Mouse (Mus musculus): ENCODE data around the gene Bcl2l13. TPM values are rescaled to one million over a fixed set of nuclear protein-coding genes. Genes with fewer than 3 reads are reported as not detected.

Bcl2l13 gene
- polyA plus RNA-seq, 1 experiment, result 22.6 TPM

- TF ChIP-seq POLR2A (IDR thresholded peaks at IDR 0.05; ENCODE audit: extremely low read depth, insufficient read depth, low read length) (no peak), CTCF (IDR thresholded peaks at IDR 0.05; ENCODE audit: extremely low read depth, insufficient read depth, low read length) (no peak)
- no peak overlapping the region for H3K27ac ChIP-seq (ENCODE audit: insufficient read depth, low read length)
- no peak overlapping the region for H3K4me3 ChIP-seq (ENCODE audit: insufficient read depth, low read length)
- peaks cover 4% of the 10 kb centered on the region; the same call in 1 of the 2 replicates for H3K4me1 ChIP-seq (ENCODE audit: control insufficient read depth, insufficient read depth, low read length)
Observed at GRCm38 (mm10) chr6:120854413-120854812, 18.4 kb downstream of the Bcl2l13 start.

GRCm38 (mm10) chr6:120858217-120858711 is 22.3 kb downstream of the Bcl2l13 start:
- Histone ChIP-seq H3K27ac (ENCODE audit: insufficient read depth, low read length) (peak overlapping the region; percentile 45; the same call in 1 of the 2 replicates), H3K4me1 (ENCODE audit: control insufficient read depth, insufficient read depth, low read length) (peaks cover 4% of the 10 kb centered on the region; the same call in 1 of the 2 replicates), H3K4me3 (ENCODE audit: insufficient read depth, low read length) (no peak overlapping the region)
- TF ChIP-seq CTCF (IDR thresholded peaks at IDR 0.05; ENCODE audit: extremely low read depth, insufficient read depth, low read length) (no peak), POLR2A (IDR thresholded peaks at IDR 0.05; ENCODE audit: extremely low read depth, insufficient read depth, low read length) (no peak)

GRCm38 (mm10) chr6:120860079-120860478 is 24.1 kb downstream of the Bcl2l13 start:
- TF ChIP-seq POLR2A (IDR thresholded peaks at IDR 0.05; ENCODE audit: extremely low read depth, insufficient read depth, low read length) (no peak), CTCF (IDR thresholded peaks at IDR 0.05; ENCODE audit: extremely low read depth, insufficient read depth, low read length) (no peak)
- no peak overlapping the region for H3K27ac ChIP-seq (ENCODE audit: insufficient read depth, low read length)
- H3K4me1 ChIP-seq (ENCODE audit: control insufficient read depth, insufficient read depth, low read length), result peaks cover 4% of the 10 kb centered on the region; the same call in 1 of the 2 replicates
- H3K4me3 ChIP-seq (ENCODE audit: insufficient read depth, low read length), result no peak overlapping the region

GRCm38 (mm10) chr6:120866051-120866814 is 30.2 kb downstream of the Bcl2l13 start:
- Histone ChIP-seq H3K4me3 (ENCODE audit: insufficient read depth, low read length) (no peak overlapping the region), H3K4me1 (ENCODE audit: control insufficient read depth, insufficient read depth, low read length) (peaks cover 3% of the 10 kb centered on the region; the same call in 1 of the 2 replicates), H3K27ac (ENCODE audit: insufficient read depth, low read length) (no peak overlapping the region)
- TF ChIP-seq POLR2A (IDR thresholded peaks at IDR 0.05; ENCODE audit: extremely low read depth, insufficient read depth, low read length) (no peak), CTCF (IDR thresholded peaks at IDR 0.05; ENCODE audit: extremely low read depth, insufficient read depth, low read length) (no peak)

GRCm38 (mm10) chr6:120868824-120869223 is 32.8 kb downstream of the Bcl2l13 start:
- Histone ChIP-seq H3K4me1 (ENCODE audit: control insufficient read depth, insufficient read depth, low read length) (peaks cover 4% of the 10 kb centered on the region; the same call in 1 of the 2 replicates), H3K27ac (ENCODE audit: insufficient read depth, low read length) (no peak overlapping the region)
- TF ChIP-seq POLR2A (IDR thresholded peaks at IDR 0.05; ENCODE audit: extremely low read depth, insufficient read depth, low read length) (no peak), CTCF (IDR thresholded peaks at IDR 0.05; ENCODE audit: extremely low read depth, insufficient read depth, low read length) (no peak)

GRCm38 (mm10) chr6:120871286-120871685 is 35.3 kb downstream of the Bcl2l13 start:
- Histone ChIP-seq H3K27ac (ENCODE audit: insufficient read depth, low read length) (no peak overlapping the region), H3K4me1 (ENCODE audit: control insufficient read depth, insufficient read depth, low read length) (peaks cover 4% of the 10 kb centered on the region; the same call in 1 of the 2 replicates)
- TF ChIP-seq POLR2A (IDR thresholded peaks at IDR 0.05; ENCODE audit: extremely low read depth, insufficient read depth, low read length) (no peak), CTCF (IDR thresholded peaks at IDR 0.05; ENCODE audit: extremely low read depth, insufficient read depth, low read length) (no peak)

More at GRCm38 (mm10) chr6:120868824-120869223, 32.8 kb downstream of the Bcl2l13 start:
- no peak overlapping the region for H3K4me3 ChIP-seq (ENCODE audit: insufficient read depth, low read length)

GRCm38 (mm10) chr6:120873874-120874273 is 37.9 kb downstream of the Bcl2l13 start:
- Histone ChIP-seq H3K4me1 (ENCODE audit: control insufficient read depth, insufficient read depth, low read length) (peaks cover 2% of the 10 kb centered on the region; the same call in 1 of the 2 replicates), H3K4me3 (ENCODE audit: insufficient read depth, low read length) (no peak overlapping the region), H3K27ac (ENCODE audit: insufficient read depth, low read length) (no peak overlapping the region)
- no peak for TF ChIP-seq POLR2A (IDR thresholded peaks at IDR 0.05; ENCODE audit: extremely low read depth, insufficient read depth, low read length)
- no peak for TF ChIP-seq CTCF (IDR thresholded peaks at IDR 0.05; ENCODE audit: extremely low read depth, insufficient read depth, low read length)

More at GRCm38 (mm10) chr6:120871286-120871685, 35.3 kb downstream of the Bcl2l13 start:
- no peak overlapping the region for H3K4me3 ChIP-seq (ENCODE audit: insufficient read depth, low read length)

- TF ChIP-seq CTCF (IDR thresholded peaks at IDR 0.05; ENCODE audit: extremely low read depth, insufficient read depth, low read length) (no peak), POLR2A (IDR thresholded peaks at IDR 0.05; ENCODE audit: extremely low read depth, insufficient read depth, low read length) (no peak)
Observed at GRCm38 (mm10) chr6:120879046-120879445, 43.0 kb downstream of the Bcl2l13 start.

GRCm38 (mm10) chr6:120884436-120884835 is 48.4 kb downstream of the Bcl2l13 start:
- no peak overlapping the region for H3K27ac ChIP-seq (ENCODE audit: insufficient read depth, low read length)
- 0 out of 2 replicates have a peak, but pooled peaks cover 2% of the 10 kb centered on the region for H3K4me1 ChIP-seq (ENCODE audit: control insufficient read depth, insufficient read depth, low read length)
- H3K4me3 ChIP-seq (ENCODE audit: insufficient read depth, low read length), result no peak overlapping the region
- no peak for TF ChIP-seq CTCF (IDR thresholded peaks at IDR 0.05; ENCODE audit: extremely low read depth, insufficient read depth, low read length)

More at GRCm38 (mm10) chr6:120879046-120879445, 43.0 kb downstream of the Bcl2l13 start:
- no peak overlapping the region for H3K27ac ChIP-seq (ENCODE audit: insufficient read depth, low read length)
- no peaks in the 10 kb centered on the region for H3K4me1 ChIP-seq (ENCODE audit: control insufficient read depth, insufficient read depth, low read length)
- H3K4me3 ChIP-seq (ENCODE audit: insufficient read depth, low read length), result no peak overlapping the region

All from cortical plate, adult 2 months (tissue).